Mouse (Mus musculus) thymus, postnatal 10 days (tissue): Measurements from ENCODE around the gene Nadk.

Experiments used
- DNase-seq, 2 experiments: peaks; one replicate each; pipeline ENCODE4 v3.0.0; 2021; ENCODE audit warnings: low spot score in 2 of 2

The Nadk gene

DNA sequence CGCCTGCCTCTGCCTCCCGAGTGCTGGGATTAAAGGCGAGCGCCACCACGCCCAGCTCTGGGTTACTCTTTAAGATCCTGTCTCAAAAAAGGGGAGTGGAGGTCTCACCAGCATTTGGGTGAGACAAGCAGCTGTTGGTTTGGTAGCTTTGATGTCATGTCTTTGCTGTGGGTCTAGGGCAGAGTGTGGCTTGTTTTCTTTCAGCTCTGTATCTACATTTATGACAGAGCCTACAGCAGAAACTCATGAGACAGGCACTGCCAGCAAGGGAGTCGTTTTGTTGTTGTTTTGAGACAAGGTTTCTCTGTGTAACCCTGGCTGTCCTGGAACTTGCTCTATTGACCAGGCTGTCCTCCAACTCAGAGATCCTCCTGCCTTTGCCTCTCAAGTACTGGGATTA is 41.6 kb downstream of the Nadk start:
- no peak for DNase-seq

DNA sequence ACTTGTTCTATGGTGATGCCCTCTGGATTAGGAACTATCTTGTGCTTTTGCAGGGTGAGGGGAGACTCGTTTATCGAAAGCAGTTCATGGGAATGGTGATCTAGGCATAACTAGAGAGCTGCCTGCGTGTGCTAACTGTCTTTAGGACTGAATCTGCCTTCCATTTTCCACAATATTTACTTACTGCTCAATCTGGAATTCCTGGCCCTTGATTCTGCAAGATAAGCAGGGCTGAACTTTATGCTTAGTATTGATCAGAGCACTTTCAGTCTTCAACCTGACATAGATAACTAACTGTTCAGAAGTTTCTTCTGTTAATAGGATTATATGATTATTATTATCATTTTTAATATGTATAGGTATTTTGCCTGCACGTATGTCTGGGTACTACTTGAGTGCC is 43.0 kb downstream of the Nadk start:
- no peak for DNase-seq

GRCm38 (mm10) chr4:155606825-155607224 is 44.6 kb downstream of the Nadk start:
- DNase-seq, result no peak

GRCm38 (mm10) chr4:155611860-155612259 is 49.7 kb downstream of the Nadk start:
- DNase-seq, result no peak

- DNase-seq, result no peak
Observed at GRCm38 (mm10) chr4:155613264-155613663, 51.1 kb downstream of the Nadk start.

- no peak for DNase-seq
Observed at GRCm38 (mm10) chr4:155618321-155618720, 56.1 kb downstream of the Nadk start.

- DNase-seq, result peak; percentile 92 to 95
Observed at GRCm38 (mm10) chr4:155624338-155625291, 62.4 kb downstream of the Nadk start, which contains the start of gene Cdk11b. Cdk11b (plus strand) TSS chr4:155624854.

GRCm38 (mm10) chr4:155630267-155630666 is 68.1 kb downstream of the Nadk start:
- no peak for DNase-seq

DNA sequence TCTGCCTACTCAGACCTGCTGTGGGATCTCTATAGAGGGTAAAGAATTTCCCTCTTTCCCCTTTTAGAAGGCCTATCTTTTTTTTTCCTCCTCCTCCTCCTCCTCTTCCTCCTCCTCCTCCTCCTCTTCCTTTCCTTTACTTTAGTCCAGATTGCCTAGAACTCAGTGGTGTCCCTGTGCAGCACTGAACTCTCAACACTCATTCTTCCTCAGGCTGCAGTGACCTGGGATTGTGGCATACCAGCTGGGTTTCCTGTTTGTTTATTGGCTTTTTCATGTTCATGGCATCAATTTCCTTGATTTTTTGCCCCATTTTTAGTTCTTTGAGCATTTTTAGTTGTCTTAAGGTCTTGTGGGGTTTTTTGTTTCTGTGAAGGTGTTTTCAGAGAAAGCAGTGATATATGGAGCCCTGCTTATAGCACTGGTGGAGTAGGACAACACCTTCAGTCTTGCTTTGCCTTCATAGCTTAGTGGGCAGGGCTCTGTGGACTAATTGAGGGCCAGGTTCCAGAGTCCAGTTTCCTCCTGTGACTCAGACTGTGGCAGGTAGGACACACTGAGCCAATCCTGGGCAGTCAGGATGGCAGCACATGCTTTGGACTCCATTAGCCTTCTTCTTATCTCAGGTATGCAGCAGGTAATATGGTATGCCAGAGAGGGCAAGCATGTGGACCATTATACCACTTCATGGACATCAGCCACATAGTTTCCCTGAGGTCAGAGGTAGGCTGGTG is 73.8 kb downstream of the Nadk start:
- DNase-seq, result no peak
